Comparison of ENCODE assay signal across 8 mouse cellular contexts in genomic region chr5:138757135-138757534, GRCm38 (mm10). TPM values are rescaled to one million over a fixed set of nuclear protein-coding genes. Genes with fewer than 3 reads are reported as not detected.
A peak's percentile ranks its signal among the peaks of the same experiment; 100 is the strongest.
DNase-seq lines count a peak whose midpoint lies in the region; ATAC-seq and TF ChIP-seq lines count a peak whose summit lies in the region.

No protein-coding gene starts in this region.

- H3K4me3 ChIP-seq in megakaryocyte, embryonic 14.5 days (replicated peaks): peak overlapping the region; percentile 89
- H3K4me3 ChIP-seq in hindbrain, embryonic 12.5 days: peak overlapping the region; percentile 67
- H3K4me3 ChIP-seq in macrophage (ENCODE audit: inconsistent target): peak overlapping the region; percentile 56
- peak overlapping the region; percentile 66; the same call in 1 of the 2 replicates for H3K4me3 ChIP-seq in stomach, postnatal 0 days (ENCODE audit: low read depth, low read length)

- H3K9me3 ChIP-seq in megakaryocyte, embryonic 14.5 days: no peaks in the 10 kb centered on the region
- no peaks in the 10 kb centered on the region for H3K9me3 ChIP-seq in hindbrain, embryonic 12.5 days (replicated peaks)
- no peaks in the 10 kb centered on the region for H3K9me3 ChIP-seq in stomach, postnatal 0 days (ENCODE audit: control insufficient read depth, low read length)

- peaks cover 6% of the 10 kb centered on the region for H3K36me3 ChIP-seq in megakaryocyte, embryonic 14.5 days (replicated peaks; ENCODE audit: low read length)
- H3K36me3 ChIP-seq in hindbrain, embryonic 12.5 days: peaks cover 22% of the 10 kb centered on the region
- peaks cover 54% of the 10 kb centered on the region; the same call in 1 of the 2 replicates for H3K36me3 ChIP-seq in macrophage (ENCODE audit: inconsistent target)
- H3K36me3 ChIP-seq in stomach, postnatal 0 days (ENCODE audit: control insufficient read depth, insufficient read depth, low read length): peaks cover 4% of the 10 kb centered on the region

- WGBS in hindbrain, embryonic 12.5 days: 53% methylated on average over 6 of the region's 6 CpGs
- WGBS in macrophage (ENCODE audit: missing documents): 93% methylated on average over 6 of the region's 6 CpGs
- 60% methylated on average over 6 of the region's 6 CpGs for WGBS in stomach, postnatal 0 days

- no peak for ATAC-seq in megakaryocyte, adult 5-6 weeks (ENCODE audit: poor library complexity, severe bottlenecking)
- no peak for ATAC-seq in hindbrain, embryonic 12.5 days (ENCODE audit: low FRiP score)
- ATAC-seq in stomach, postnatal 0 days (ENCODE audit: low FRiP score, low TSS enrichment): no peak

- no peak for TF ChIP-seq EP300 in stomach, postnatal 0 days (optimal IDR thresholded peaks at IDR 0.05)

- intact Hi-C loops in left cerebral cortex, postnatal 10 days (cut with DNase I): no loop called here

- H3K4me2 ChIP-seq in hindbrain, embryonic 12.5 days (replicated peaks): peak overlapping the region; percentile 93
- H3K4me2 ChIP-seq in stomach, postnatal 0 days (replicated peaks; ENCODE audit: low read depth): peak overlapping the region; percentile 96; the same call in 1 of the 2 replicates

- peak overlapping the region; percentile 91 for H3K9ac ChIP-seq in hindbrain, embryonic 12.5 days
- no peak overlapping the region for H3K9ac ChIP-seq in stomach, postnatal 0 days (ENCODE audit: low read length)

- H3K27ac ChIP-seq in hindbrain, embryonic 12.5 days: peak overlapping the region; percentile 96
- no peak overlapping the region for H3K27ac ChIP-seq in macrophage
- H3K27ac ChIP-seq in stomach, postnatal 0 days (replicated peaks): 0 out of 2 replicates have a peak overlapping the region, but pooled peaks have one; percentile 30

- H3K4me1 ChIP-seq in megakaryocyte, embryonic 14.5 days: peaks cover 20% of the 10 kb centered on the region
- H3K4me1 ChIP-seq in hindbrain, embryonic 12.5 days: peaks cover 81% of the 10 kb centered on the region
- H3K4me1 ChIP-seq in stomach, postnatal 0 days (replicated peaks; ENCODE audit: control insufficient read depth, insufficient read depth): peaks cover 11% of the 10 kb centered on the region; the same call in 1 of the 2 replicates

- peaks cover 71% of the 10 kb centered on the region for H3K79me2 ChIP-seq in macrophage (ENCODE audit: inconsistent target)

- peaks cover 96% of the 10 kb centered on the region for H3K27me3 ChIP-seq in megakaryocyte, embryonic 14.5 days (replicated peaks)
- H3K27me3 ChIP-seq in hindbrain, embryonic 12.5 days: peaks cover 25% of the 10 kb centered on the region
- no peaks in the 10 kb centered on the region; the same call in 1 of the 2 replicates for H3K27me3 ChIP-seq in stomach, postnatal 0 days (ENCODE audit: control insufficient read depth, insufficient read depth, low read length)

- DNase-seq in stomach, postnatal 0 days (ENCODE audit: low spot score): no peak
- no peak for DNase-seq in cerebellum, adult 8-10 months
- no peak for DNase-seq in left cerebral cortex, postnatal 10 days (ENCODE audit: extremely low spot score in 1 of 2, low spot score in 2 of 2)
- no peak for DNase-seq in frontal cortex, postnatal 25 days (ENCODE audit: low spot score in 2 of 2)

- TF ChIP-seq CTCF in stomach, postnatal 0 days (IDR thresholded peaks at IDR 0.05; ENCODE audit: low read depth): no peak

RNA-seq across cellular contexts. Expression of gene Fam20c, which starts 2.8 kb away (rescaled TPM):
- 8.0 and 54.6 TPM in 2 replicates for polyA plus RNA-seq in megakaryocyte, embryonic 14.5 days (2012; ENCODE audit: insufficient read depth, low replicate concordance)
- 9.6 and 10.3 TPM in 2 replicates for total RNA-seq in megakaryocyte, adult 5-6 weeks (2015)
- total RNA-seq in megakaryocyte, adult 5-6 weeks (2017): 14.0 and 19.0 TPM in 2 replicates
- polyA plus RNA-seq in hindbrain, embryonic 12.5 days (2016; fragmentation: Nextera tagmentation; extraction: Ambion mirVana): 44.1 and 45.8 TPM in 2 replicates
- total RNA-seq in macrophage (2018; cell fraction: chromatin; rRNA removed): 1,000 to 10,000 TPM in 10 of 26 experiments, 100 to 1,000 TPM in 16; 130 to 2,610 (median 850) TPM
- total RNA-seq in macrophage (2018; cell fraction: cytosol; rRNA removed): 100 to 1,000 TPM; 156 to 853 (median 307) TPM
- 1,000 to 10,000 TPM in 12 of 26 experiments, 100 to 1,000 TPM in 14; 299 to 2,022 (median 861) TPM for total RNA-seq in macrophage (2018; cell fraction: nucleus; rRNA removed)
- 162 to 258 TPM (median 220 TPM) in 3 replicates for polyA plus RNA-seq in macrophage (2018)
- polyA plus RNA-seq in stomach, postnatal 0 days (2015; fragmentation: Nextera tagmentation; extraction: Ambion mirVana): 5.5 and 6.1 TPM in 2 replicates
- 10 to 100 TPM; 49.0 to 49.2 TPM for total RNA-seq in left cerebral cortex, postnatal 10 days (2021)
